Mouse (Mus musculus) 3T3-L1 (cell line): ENCODE measurements around the gene 9230112D13Rik.
A peak's percentile ranks its signal among the peaks of the same experiment; 100 is the strongest.

Experiments used
- DNase-seq: peaks from one replicate; pipeline ENCODE4 v3.0.0-alpha.2; 2015; ENCODE audit warnings: low read depth, low spot score

The 9230112D13Rik gene

DNA sequence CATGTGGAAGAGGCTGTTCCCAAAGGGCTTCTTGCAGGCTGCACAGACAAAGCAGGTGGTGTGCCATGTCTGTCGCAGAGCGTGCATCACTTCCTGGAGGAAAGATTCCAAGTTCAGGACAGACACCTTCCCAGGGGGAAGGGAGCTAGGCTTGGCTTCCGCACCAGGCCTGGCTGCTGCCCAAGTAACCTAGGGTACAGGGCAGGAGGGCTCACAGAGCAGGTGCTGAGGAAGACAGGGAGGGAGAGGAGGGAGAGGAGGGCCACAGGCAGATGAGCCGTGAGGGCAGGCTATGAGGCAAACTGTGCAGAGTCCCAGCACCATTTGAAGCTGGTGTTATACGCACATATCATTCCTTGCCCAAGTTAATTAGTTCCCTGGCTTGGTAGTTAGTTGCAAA lies 19.3 kb upstream of the 9230112D13Rik start:
- DNase-seq, result no peak

DNA sequence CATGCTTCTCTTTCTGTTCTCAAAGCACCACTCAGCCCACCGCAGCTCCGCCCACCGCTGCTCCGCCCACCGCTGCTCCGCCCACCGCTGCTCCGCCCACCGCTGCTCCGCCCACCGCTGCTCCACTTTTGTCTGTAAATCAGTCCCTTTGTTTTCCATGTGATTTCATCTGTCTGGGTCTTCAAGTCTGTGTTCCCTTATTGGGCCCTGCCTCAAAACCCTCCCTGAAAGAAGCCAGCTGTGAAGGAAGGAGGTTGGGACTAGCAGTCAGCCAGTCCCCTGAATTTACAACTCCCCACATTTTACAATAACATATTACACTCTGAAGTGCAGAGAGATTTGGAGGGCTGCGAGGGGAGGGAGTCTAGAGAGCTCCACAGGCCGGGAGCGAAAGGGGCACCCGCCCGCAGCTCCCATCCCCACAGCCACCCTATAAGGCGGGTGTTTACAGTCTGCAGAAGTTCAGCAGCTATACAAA lies 18.1 kb upstream of the 9230112D13Rik start:
- DNase-seq, result no peak

DNA sequence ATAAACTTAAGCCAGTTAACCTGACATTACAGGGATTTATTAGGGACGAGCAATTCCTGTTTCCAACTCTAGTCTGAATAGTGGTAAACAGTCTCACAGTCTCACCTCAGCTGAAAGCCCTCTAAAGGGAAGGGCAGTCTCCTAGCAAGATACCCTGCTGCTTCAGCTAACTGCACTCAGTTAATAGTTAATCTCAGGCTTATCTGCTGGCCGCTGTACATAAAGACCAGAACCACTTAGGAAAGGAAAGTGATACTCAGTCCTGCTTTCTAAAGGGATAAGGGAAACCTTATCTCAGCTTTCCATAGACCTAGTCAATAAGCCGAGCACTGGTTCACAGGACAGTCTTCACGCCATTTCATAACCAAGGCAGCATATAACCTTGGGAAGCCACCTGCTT lies 13.3 kb upstream of the 9230112D13Rik start:
- DNase-seq, result no peak

DNA sequence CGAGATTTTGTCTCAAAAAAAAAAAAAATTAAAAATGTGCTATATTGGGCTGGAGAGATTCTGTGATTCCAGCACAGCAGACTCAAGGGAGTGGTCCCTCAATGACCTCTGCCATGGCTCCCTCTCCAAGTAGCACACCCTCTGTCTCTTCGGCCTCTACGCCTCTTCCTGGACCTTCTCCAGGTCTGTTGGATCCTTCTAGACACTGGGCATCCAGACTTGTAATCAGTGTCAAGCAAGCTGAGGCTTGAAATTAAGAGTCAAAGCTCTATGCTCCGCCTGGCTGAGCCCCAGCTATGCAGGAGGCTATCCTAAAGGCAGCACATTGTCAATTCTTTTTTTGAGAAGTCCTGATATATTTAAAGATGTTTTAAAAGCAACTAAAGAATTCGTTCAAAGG lies 10.9 kb upstream of the 9230112D13Rik start:
- DNase-seq, result no peak

DNA sequence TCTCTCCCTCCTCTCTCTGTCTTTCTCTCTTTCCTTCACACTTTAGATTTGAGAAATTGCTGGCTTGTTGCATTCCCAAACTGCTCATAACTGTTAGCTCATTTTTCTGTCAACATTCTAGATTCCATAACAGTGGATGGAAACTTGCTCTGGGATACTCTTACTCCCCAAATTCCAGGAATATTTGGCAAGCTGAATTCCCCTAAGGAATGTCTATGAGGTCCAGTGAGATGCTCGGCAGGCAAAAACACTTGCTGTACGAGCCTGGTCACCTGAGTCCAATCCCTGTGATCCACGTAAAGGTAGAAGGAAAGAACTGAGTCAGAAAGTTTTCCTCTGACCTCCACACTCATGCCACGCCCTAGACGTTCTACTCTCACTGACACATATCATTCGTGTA lies 9.9 kb upstream of the 9230112D13Rik start:
- DNase-seq, result peak; percentile 58

DNA sequence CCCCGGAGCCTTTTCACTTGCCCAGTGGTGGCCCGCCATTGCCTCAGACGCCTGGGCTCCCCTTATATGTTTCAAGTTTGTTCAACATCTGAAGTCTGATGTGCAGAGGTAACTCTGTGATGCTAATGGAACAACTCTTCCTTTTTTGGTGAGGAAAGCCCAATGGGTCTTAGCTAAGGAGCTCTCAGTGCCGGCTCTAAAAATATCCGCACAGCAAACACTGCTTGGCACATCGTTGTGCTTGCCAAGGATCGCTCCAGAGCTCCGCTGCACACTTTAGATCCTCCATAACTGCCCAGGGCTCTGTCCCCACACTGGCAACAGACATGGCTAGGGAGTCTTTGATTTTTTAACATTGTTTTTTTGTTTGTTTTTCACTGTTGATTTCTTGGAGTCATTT lies 6.2 kb upstream of the 9230112D13Rik start:
- DNase-seq, result no peak

DNA sequence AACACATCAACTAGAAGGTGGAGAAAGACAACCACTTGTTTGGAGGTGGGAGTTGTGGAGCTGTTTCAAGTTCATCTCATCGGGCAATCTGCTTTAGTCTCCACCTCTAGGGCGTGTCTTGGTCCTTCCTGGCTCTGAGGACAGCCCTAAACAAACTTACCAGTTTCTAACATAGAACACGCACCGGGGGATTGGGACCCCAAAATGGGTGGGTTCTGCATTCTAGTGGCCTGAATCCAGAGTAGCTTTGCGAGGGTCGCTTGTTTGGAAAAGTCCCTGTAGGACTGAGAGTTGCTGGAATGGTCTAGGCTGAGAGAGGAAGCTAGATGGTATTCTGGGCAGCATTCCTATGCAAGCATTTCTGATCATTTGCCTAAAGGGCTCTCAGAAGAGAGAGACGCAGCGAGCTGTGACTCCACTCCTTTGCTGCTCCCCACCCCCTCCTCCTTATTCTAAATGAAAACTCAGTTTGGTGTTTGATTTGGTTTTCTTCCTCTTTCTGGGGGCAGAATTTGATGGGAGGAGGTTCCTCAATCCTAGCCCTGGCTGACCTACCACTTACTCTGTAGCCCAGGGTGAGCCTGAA lies 4.5 kb downstream of the 9230112D13Rik start:
- DNase-seq, result no peak

DNA sequence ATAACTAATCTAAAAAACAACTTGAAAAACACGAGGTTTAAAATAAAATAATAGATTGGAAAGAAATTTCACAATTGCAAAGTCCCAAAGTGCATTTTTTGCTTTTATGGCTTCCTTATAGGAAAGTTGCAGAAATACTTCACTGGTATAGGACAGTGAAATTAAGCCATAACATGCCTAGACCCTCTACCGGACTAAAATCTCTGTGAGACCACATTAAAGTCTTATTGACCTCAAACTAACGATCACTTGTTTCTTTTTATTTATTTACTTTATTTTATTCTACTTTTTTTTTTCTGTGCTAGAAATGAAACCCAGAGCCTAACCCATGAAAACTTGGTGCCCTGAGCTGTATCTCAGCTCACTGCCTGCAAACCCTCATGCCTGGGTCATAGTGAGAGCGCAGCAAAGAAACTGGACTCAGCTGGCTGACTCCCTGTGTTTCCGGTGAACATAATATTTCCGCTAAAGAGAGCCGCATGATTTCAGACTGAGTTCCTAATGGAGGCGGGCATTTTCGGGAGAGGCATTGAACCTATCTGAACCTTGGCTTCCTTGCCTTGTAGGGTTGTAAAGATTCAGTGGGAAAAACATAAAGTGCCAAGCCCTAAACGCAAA lies 5.5 kb downstream of the 9230112D13Rik start:
- DNase-seq, result no peak

DNA sequence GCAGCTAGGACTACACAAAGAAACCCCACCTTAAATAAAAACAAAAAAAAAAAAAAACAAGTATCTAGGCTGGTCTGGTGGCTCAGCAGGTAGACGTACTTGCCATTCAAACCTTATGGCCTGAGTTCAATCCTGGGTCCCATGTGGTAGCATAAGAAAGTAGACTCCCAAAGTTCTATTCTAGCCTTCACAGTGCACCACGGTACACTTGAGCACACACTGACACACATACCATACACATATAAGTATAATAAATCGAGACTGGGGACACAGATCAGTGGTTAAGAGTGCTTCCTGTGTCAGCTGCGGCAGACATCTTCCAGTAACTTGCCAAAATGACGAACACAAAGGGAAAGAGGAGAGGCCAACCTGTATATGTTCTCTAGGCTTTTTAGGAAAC lies 6.7 kb downstream of the 9230112D13Rik start:
- DNase-seq, result no peak

DNA sequence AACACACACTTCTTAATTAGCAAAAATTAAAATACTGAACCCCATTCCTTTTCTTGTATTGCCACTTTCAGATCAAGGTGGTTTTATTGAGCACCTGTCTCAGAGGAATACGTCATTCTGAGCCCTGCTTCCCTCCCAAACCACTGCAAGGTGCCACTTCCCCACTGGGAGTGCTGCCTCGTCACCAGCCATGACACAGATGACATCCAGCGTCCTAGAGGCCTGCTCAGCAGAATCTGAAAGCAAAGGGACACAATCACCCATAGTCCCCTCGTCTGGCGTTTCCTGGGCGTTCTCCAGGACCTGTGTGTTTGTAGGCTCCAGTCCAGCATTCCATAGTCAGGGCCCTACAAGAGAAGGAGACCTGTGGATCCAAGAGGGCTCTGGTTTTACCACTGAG lies 8.5 kb downstream of the 9230112D13Rik start:
- DNase-seq, result peak; percentile 24

DNA sequence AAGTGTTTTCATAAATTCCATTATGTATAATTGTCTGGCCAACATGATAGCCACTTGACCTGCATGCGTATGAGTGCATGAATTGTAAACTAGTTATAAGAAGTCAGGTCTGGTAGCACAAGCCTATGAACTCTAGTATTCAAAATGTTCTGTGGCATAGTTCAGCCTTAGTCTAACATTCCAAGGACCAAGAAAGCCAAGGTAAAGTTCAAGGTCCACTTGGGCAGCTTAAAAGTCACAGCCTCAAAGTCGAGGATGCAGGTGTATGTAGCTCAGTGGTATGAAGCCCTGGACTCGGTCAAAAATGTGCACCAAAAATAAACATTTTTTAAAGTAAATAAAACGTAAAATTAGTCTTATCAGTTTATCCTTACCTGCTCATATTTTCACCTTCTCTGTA lies 10.0 kb downstream of the 9230112D13Rik start:
- DNase-seq, result no peak

DNA sequence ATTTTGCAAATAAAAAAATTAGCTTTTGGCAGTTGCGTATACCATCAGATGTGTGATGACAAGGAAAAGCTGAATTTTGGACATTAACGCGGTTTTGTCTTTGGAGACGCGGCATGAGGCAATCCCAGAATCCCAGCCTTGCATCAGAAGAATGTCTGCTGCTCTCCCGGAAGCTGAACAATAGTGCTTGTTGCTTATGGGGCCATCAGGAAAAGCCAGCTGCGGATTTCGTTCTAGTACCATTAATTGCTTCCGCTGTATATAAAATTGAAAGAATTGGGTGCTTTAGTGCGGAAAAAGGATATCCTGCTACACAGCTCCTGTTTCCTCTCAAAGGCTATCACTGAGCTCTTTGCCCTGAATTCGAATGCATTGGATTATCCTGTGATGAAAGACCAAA lies 10.7 kb downstream of the 9230112D13Rik start:
- DNase-seq, result no peak

DNA sequence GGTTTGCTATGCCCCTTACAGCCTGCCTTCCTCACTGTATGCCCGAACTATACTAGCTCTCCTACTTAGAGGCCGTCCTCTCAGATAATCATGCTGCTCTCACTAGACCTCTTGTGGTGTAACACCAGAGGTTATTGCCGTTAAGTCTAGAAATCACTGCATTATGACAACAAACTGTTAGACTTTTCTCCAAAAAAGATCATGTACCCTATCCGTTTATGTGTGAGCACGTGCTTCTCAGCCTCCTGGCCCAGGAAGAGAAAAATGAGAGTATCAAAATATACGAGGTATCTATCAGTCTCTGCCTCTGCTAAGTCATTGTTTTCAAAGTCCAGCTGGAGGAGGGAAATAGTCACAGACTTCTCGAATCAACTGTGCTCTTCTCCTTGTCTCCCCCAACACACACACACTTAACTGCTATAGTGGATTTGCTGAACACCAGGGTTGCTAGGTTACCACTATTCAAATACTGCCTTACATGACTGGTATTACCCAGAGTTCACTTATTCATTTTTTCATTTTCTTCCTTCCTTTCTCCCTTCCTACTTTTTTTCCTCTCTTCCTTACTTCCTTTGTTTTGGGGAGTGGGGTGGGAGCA lies 13.7 kb downstream of the 9230112D13Rik start:
- no peak for DNase-seq

DNA sequence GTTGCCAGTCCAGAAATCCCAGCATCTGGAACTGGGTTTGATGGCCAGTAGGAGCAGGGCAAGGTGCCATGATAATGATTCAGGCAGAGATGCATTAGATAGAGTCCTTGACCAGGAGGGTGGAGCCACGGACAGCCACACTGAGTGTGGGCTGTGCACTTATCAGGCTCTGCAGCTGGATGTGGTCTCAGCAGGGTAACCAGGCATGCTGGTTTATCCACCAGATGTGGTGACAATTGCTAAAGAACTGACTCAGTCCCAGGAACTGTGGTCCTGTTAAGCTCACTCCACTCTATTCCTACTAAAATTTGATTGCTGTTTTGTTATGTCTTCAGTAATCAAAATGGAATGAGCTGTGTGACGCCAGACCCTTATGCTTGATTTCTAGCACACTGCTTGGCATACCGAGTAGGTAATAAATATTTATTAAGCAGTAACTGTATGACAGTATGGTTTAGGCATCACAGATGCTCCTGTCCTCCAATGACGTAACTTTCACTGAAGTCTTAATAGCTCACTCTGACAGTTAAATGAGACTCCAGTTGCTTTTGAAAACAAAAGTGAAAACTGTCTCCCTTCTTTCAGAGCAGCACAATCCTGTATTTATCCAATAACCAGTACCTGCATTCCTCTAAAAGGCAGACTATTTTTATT lies 14.3 kb downstream of the 9230112D13Rik start:
- DNase-seq, result peak; percentile 97

DNA sequence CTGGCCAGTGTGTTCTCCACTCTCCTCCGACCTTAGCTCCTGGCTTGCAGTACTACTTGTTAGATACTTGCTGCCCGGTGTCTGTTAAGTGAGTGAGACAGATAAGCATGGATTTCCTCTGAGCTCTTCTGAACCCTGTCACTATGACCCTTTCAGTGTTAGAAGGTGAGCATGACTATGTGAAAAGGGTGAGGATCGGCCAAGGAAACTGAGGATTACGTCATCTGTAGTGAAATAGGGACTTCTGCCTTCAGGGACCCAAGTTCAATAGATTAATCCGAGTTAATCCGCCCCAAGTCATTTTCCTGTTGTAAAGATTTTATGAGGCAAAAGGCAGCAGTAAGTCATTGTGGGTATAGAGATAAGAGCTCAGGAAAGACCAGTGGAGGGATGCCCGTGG lies 17.3 kb downstream of the 9230112D13Rik start:
- DNase-seq, result no peak

DNA sequence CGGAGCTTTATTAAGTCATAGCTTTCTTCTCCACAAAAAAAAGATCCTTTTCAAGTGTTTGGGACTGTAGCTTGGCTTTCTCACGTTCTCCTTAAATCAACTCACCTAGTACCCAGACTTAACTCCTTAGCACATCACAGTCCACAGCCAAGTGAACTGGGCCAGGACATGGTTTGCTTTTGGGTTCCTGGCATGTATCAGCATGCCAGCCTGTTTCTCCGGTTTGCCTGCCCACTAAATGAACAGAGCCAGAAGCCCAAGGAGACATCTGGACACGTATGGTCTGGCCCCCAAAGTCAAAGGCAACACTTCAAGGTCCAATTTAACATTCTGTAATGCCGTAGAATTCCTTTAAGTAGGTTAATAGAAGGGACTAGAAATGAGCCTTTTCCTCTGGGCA lies 18.2 kb downstream of the 9230112D13Rik start:
- no peak for DNase-seq

DNA sequence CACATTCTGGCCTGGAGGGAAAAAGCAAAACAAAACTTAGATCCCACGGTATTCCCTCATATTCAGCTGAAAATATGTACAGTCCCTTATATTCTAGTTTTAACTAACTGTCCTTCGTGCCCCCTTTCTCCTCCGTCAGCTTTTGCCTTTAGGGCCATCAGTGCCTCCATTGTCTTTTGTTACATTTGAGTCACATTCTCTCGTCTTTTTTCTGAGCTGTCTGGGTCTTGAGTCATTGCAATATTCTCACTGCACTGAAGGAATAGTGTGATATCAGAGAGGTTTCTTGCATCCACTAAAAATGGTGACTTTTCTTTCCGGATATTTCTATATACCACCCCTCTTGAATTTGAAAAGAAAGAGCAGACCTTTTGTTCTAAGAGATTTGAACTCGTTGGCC lies 18.8 kb downstream of the 9230112D13Rik start:
- peak; percentile 55 for DNase-seq

DNA sequence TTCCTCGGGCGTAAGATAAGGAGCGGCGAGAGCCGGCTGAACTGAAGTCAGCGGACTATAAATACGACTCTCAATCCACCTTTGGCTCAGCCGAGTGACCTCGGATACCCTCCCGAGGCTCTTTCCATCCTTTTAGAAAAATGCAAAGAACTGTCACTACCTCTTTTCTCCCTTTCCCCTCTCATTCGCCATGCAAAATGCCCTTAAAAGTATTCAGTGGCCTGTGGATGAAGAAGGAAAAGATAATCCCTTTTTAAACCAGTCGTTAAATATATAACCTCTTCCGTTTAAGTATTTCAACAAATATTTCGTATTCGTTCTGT lies 19.3 kb downstream of the 9230112D13Rik start, which contains the start of gene Bmpr1a:
Bmpr1a (minus strand) TSS at position 17 of the 323 bp plus-strand sequence.
- DNase-seq, result peak; percentile 60

DNA sequence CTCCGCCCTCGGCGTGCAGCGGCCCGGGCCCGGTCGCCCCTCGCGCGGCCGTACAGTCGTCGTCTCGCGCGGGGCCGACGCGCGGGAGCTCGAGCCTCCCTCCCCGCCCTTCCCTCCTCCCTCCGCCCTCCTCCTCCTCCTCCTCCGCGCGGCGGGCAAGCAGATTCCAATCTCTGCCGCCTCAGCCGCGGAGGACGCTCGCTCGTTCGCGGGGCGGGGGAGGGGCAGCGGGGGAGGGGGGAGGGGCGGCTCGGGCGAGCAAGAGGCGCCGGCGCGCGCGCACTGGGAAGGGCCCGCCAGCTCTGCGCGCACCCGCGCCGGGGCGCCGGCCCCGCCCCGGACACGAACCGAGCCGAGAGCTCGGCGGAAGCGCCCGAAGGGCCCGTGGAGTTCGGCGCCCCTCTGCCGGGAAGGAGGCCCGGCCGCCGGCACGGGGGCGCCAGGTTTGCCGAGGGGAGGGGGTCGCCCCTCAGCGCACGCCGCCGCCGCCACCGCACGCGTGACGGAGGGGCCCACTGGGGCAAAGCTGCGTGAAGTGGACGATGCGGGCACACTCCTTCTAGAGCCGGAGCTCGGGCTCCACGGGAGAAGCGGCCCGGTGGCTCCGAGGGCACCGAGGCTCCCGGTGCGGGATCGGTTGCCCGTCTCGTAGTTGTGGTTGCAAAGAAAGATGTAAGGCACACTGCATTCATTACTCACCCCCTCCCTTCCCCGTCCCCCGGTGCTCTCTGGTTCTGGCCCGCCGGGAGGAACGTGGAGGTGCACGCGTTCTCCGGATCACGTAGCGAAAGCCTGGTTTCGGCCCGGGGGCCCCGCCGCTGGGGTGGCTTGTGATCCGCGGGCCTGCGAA lies 19.9 kb downstream of the 9230112D13Rik start:
- DNase-seq, result peak; percentile 65

DNA sequence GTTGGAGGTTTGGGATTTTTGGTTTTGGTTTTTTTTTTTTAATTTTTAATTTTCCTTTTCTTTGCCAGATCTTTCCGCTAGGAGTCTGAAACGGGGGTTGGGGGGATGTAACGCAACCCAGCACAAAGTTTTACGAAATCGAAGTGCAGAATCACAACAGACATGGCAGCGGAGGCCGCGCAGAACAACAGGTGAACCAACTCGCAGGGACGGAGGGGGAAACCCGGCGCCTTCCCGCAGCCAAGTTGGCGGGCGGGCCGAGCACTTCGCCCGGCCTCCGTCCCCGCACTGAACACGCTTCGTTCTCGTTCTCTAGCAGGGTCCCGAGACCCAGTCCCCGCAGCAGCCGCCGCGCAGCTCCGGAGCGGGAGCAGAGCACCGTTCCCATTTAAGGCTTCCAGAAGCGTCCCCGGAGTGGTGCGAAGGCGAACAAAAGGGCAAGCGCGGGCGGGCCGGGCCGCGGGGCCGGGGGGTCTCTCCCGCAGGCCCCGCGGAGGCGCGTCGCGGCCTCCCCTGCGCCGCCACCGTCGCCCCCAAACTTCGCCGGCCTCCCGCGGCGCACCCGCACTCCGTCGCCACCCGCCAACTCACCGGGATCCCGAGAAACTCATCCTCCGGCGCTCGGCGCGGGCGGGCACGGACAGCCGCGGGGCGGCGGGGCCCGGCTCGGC lies 20.7 kb downstream of the 9230112D13Rik start:
- DNase-seq, result peak; percentile 59

DNA sequence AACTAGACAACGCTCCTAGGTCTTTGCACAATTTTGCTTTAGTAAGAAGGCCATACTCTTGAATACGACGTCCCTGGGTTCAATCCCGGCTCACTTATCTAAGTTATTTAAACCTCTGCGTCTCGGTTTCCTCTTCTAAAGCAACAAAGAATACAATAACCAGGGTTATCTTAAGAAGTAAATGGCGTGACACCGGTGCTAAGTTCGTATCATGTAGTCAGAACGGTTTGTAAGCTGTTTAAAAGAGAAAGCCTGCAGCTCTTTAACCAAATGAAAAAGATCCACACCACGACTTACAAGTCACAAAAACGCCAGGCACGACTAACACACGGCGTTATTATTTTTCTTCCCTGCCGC lies 21.2 kb downstream of the 9230112D13Rik start:
- DNase-seq, result peak; percentile 40
